Mouse (Mus musculus): Measurements from ENCODE around the gene Gm6096.
"Not testable (repeated sequence)": the region's sequence is repeated elsewhere in the genome, so short reads cannot be mapped to it uniquely, and the experiment has no call there.

Gm6096 gene

DNA sequence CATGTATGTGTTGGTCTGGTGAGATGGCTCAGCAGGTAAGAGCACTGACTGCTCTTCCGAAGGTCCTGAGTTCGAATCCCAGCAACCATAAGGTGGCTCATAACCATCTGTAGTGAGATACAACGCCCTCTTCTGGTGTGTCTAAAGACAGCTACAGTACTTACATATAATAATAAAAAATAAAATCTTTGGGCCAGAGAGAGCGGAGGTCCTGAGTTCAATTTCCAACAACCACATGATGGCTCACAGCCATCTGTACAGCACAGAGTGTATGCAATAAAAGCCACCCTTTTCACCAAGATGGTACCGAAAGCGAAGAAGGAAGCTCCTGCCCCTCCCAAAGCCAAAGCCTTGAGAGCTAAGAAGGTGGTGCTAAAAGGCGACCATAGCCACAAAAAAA, at the start of gene Gm6096:
Gene Gm6096, plus strand, starts transcription at position 301 of the 400 bp plus-strand sequence.
- no peak for DNase-seq (ENCODE audit: low read depth)

DNA sequence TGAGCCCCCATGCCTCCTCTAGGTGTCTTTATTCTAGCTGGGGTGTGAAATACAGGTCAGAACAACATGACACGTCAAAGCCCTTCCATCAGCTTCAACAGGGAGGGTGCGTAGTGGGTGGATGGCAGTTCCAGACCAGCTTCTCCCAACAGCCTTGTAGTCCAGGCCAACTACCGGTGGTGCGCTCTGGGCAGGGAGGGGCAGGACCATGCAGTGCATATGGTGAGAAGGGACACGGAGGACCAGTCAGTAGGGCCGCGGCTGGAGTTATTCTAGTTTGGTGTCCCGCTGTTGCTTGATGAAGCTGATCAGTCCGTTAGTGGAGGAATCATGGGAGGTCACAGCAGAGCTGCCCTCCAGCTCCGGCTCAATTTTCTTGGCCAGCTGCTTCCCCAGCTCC, 48.7 kb upstream of the Gm6096 start:
- DNase-seq (ENCODE audit: low read depth) = not testable (repeated sequence)

- no peak for DNase-seq (ENCODE audit: low read depth)
Measured at GRCm38 (mm10) chr7:34206331-34206730, 44.5 kb upstream of the Gm6096 start.

DNA sequence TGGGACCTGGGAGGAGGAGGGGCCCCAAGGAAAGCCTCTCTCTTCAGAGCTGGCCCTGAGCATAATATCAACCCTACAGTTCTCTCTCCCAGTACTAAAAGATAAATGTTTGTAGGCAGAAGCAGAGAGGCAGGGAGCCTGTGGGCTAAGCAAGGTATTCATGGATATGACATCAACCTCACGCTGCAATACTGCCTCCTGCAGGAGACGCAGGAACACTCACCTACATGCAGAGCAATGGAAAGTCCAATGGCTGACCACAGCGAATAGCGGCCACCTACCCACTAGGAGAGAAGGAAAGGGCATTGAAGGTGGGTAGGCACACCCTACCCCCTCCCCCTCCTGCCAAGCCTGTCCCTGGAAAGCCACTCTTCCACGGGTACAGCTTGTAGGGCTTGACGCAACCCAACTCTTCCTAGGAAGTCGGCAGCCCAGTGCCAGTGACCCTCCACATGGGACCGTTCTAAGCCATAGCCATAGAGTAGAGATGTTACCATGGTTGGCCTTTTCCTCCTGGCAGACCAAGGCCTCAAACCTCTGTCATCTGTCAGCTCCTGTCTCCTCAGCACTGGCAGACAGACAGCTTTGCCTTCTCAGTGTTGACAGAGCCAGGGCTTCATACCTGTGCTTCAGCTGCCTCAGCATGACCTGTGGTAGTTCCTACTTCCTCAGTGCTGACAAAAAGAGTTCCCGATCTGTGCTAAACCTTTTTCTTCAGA, 42.7 kb upstream of the Gm6096 start:
- DNase-seq (ENCODE audit: low read depth) = no peak

DNA sequence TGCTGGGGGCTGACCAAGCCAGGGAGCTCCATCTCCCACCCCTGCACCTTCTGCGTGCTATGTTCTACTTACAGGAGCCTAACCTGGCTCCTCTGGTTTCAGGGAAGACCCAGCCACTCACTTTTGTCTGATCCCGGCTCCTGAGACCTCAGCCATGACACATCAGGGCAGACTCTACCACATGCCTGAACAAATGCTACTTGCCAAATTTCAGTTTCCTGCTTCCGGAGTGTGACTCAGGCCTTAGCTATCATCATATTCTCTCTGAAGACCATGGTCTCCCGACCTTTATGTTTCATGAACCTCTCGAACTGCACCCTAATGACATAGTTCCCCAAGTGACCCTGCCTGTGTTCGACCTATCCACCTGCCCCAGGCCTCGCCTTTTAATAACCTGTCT, 37.6 kb upstream of the Gm6096 start:
- no peak for DNase-seq (ENCODE audit: low read depth)

DNA sequence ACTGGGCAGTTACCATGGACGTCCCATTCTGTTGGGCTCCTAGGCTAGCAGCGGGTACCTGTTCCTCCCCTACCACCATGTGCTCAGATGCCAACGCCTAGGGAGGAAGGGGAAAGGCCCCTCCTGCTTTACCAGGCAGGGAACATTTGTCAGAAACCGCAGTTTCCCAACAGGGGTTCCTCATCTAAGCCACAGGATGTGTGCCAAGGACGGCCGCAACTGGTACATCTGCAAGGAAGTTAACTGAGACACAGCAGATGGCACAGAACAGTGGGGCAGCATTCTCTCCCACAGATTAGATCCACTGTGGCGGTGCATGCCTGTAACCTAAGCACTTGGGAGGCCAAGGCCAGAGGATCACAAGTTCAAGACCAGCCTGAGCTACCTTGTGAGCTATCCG, 36.2 kb upstream of the Gm6096 start:
- no peak for DNase-seq (ENCODE audit: low read depth)

DNA sequence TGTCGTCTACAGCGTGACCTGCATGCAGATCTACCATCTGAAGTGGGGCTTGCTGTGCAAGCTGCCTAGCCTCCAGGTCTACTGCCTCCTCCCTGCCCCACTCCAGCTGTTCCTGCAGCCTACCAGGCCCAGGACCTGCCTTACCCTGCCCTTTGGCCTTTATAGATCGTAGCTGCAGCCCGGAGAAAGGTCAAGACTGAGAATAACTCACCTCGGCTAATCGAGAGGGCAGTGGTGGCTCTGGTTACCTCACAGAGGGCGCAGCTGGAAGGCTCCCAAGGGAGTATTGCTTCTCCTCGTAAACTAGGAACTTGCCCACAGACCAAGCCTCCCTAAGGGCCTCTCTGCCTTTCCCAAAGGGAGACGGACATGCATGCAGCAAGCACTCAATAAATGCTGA, 35.4 kb upstream of the Gm6096 start:
- no peak for DNase-seq (ENCODE audit: low read depth)

- no peak for DNase-seq (ENCODE audit: low read depth)
Measured at GRCm38 (mm10) chr7:34216474-34216873, 34.4 kb upstream of the Gm6096 start.

- DNase-seq (ENCODE audit: low read depth) = no peak
Measured at GRCm38 (mm10) chr7:34218496-34218895, 32.3 kb upstream of the Gm6096 start.

- no peak for DNase-seq (ENCODE audit: low read depth)
Measured at GRCm38 (mm10) chr7:34221594-34222250, 29.1 kb upstream of the Gm6096 start.

- no peak for DNase-seq (ENCODE audit: low read depth)
Measured at GRCm38 (mm10) chr7:34222340-34222739, 28.5 kb upstream of the Gm6096 start.

DNA sequence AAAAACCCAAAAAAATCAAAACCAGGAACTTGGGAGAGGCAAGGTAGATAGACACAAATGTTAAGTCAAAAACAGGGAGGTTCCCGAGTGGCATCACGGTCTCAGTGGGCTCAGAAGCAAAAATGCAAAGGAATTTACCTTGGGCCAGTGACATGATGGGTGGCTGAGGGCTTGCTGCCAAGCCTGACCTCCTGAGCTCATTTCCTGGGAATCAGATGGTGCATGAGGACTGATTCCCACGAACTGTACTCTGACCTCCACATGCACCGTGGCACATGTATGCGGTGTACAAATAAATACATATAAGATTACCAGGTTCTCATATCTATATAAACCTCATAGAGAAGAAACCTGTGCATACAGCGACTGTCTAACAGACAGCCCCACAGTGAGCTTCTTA, 26.5 kb upstream of the Gm6096 start:
- no peak for DNase-seq (ENCODE audit: low read depth)

DNA sequence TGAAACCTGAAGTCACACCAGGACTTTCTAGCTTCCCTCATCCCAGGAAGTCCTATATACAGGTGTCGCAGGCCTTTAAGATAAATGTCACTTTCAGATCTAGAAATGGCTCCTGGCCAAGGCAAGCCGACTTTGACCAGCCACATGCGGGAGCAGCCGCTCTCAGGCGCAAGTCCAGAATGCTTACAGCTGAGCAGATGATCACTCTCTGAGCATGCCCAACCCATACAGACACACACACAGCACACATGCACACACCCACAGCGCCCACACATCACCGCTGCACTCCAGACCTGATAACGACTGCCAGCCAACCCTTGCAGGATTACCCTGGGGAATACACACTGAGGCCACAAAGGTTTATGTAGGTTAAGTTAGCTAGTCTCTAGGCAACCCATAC, 24.8 kb upstream of the Gm6096 start:
- no peak for DNase-seq (ENCODE audit: low read depth)

GRCm38 (mm10) chr7:34226846-34227245, 24.0 kb upstream of the Gm6096 start:
- no peak for DNase-seq (ENCODE audit: low read depth)

- DNase-seq (ENCODE audit: low read depth) = no peak
Measured at GRCm38 (mm10) chr7:34228641-34229040, 22.2 kb upstream of the Gm6096 start.

DNA sequence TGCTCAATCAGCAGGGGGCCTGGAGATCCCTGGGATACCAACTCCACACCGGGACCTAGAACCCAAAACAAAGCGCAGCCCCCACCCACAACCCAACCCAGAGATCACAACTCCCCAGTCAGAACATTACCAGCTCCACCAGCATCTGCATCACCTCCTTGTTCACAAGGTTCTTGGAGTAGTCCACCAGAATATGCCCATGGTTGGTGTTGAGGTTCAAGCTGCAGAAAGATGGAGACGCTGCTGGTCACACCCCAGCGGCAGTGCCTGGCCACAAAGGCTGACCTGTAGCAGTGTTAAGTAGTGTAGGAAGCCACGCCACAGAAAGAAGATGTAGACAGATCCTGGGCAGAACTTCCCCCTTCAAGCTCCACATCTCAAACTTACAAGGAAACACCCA, 21.7 kb upstream of the Gm6096 start:
- no peak for DNase-seq (ENCODE audit: low read depth)

DNA sequence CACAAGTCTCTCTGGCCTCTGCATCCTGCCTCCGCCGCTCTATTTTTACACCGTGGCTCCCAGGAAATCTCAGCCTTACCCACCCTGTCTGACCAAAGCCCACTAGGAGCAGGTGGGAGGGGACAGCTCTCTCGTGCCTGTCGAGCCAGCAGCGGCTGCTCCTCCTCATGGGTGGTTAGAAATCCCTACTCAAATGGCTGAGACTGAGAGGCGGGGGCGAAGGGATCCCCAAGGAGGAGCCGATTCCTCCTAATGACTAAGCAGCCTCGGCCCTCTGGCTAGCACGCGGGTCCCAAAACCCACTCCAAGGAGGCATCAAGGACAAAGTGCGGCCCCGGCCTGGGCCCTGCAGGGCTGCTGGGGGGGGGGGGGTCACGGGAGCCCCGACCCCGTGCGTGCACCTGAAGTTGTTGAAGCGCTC, 21.1 kb upstream of the Gm6096 start:
- DNase-seq (ENCODE audit: low read depth) = no peak

- DNase-seq (ENCODE audit: low read depth) = peak; percentile 81
Measured at GRCm38 (mm10) chr7:34230116-34230515, 20.7 kb upstream of the Gm6096 start, which contains the start of gene Gpi1. Gpi1 (minus strand) TSS chr7:34230336.

GRCm38 (mm10) chr7:34232785-34233725, 17.8 kb upstream of the Gm6096 start:
- DNase-seq (ENCODE audit: low read depth) = no peak

- DNase-seq (ENCODE audit: low read depth) = peak; percentile 94
Measured at GRCm38 (mm10) chr7:34233909-34234609, 16.8 kb upstream of the Gm6096 start.

DNA sequence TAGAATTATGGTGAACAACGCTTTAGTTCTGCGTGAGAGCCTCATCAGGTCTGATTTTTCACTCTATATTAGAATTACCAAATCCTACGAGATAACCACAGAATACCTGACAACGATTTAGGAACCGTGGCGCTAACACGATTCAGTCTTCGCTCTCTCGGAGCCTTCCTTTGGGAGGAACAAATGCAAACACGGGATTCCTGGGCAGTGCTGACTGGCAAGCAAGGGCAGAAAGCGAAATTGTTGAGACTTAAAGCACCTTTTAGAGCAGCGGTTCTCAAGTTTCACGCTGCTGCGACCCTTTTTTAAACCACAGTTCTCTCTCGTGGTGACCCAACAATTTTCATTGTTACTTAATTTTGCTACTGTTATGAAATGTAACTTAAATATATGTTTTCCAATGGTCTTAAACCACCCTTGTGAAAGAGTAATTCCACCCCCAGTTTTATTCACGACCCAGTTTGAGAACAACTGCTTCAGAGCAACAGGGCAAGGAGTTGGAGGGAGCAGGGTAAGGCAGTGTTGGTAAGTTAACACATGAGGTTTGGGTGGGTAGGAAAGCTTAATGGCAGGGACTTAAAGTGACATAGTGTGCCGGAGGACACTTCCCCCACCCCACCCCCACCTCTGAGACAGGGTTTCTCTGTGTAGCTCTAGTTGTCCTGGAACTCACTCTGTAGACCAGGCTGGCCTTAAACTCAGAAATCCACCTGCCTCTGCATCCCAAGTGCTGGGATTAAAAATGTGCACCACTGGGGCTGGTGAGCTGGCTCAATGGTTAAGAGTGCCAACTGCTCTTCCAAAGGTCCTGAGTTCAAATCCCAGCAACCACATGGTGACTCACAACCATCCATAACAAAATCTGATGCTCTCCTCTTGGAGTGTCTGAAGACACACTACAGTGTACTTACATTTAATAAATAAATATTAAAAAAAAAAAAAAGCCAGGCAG, 16.0 kb upstream of the Gm6096 start:
- DNase-seq (ENCODE audit: low read depth) = no peak
